Mouse (Mus musculus) liver, embryonic 16.5 days (tissue): Measurements from ENCODE around the gene Aldh3a2. TPM values are rescaled to one million over a fixed set of nuclear protein-coding genes. Genes with fewer than 3 reads are reported as not detected.
"Not testable (repeated sequence)": the region's sequence is repeated elsewhere in the genome, so short reads cannot be mapped to it uniquely, and the experiment has no call there.

Experiments used
- ATAC-seq: fragments of 200-750 bp; cut with Nextera tagmentation; 2 replicates; pipeline ENCODE4 v1.8.0; 2017; ENCODE audit warnings: low read depth, mild to moderate bottlenecking, moderate number of reproducible peaks, moderate library complexity
- H3K27ac ChIP-seq: fragments of 300-500 bp; sonication (generic); 2 replicates; pipeline ENCODE4 v1.5.1; 2014; ENCODE audit warnings: mild to moderate bottlenecking, low read length
- H3K27me3 ChIP-seq: fragments of 300-500 bp; sonication (generic); 2 replicates; pipeline ENCODE4 v1.6.1; 2014; ENCODE audit warnings: low read depth, low read length, mixed read lengths; ENCODE audit not compliant: control insufficient read depth, insufficient read depth
- H3K36me3 ChIP-seq: fragments of 300-500 bp; sonication (generic); 2 replicates; pipeline ENCODE4 v1.6.1; 2014; ENCODE audit warnings: mild to moderate bottlenecking; ENCODE audit not compliant: control insufficient read depth, insufficient read depth
- H3K4me1 ChIP-seq: fragments of 300-500 bp; sonication (generic); 2 replicates; pipeline ENCODE4 v1.6.1; 2014; ENCODE audit warnings: low read depth, low read length, mixed read lengths; ENCODE audit not compliant: control insufficient read depth
- H3K4me2 ChIP-seq: fragments of 300-500 bp; sonication (generic); 2 replicates; pipeline ENCODE4 v1.6.1; 2014; ENCODE audit warnings: low read depth, low read length, mixed read lengths
- H3K4me3 ChIP-seq: fragments of 300-500 bp; sonication (generic); 2 replicates; pipeline ENCODE4 v1.5.1; 2014; ENCODE audit warnings: low read depth, mild to moderate bottlenecking, low read length
- H3K9ac ChIP-seq: fragments of 300-500 bp; sonication (generic); 2 replicates; pipeline ENCODE4 v1.6.1; 2014; ENCODE audit warnings: low read depth, low read length
- H3K9me3 ChIP-seq: fragments of 300-500 bp; sonication (generic); replicated peaks from 2 replicates; pipeline ENCODE4 v1.6.1; 2016; ENCODE audit warnings: low read length; ENCODE audit not compliant: control insufficient read depth
- WGBS: fragments of 180-500 bp; shearing (Covaris S2); extraction: QIAGEN DNeasy Blood & Tissue Kit; methylation state at CpG from one replicate; pipeline ENCODE4 v1.1.7; 2014; ENCODE audit not compliant: insufficient replicate concordance; 5-methylcytosine and 5-hydroxymethylcytosine counted together
- polyA plus RNA-seq: library from polyadenylated mRNA; unstranded; fragments of >200 nt; fragmentation: Nextera tagmentation; extraction: Ambion mirVana; gene quantifications from 2 replicates; pipeline ENCODE4 v1.2.1, GENCODE M21; 2015

Gene Aldh3a2
- polyA plus RNA-seq = 36.5 and 40.9 TPM in 2 replicates

GRCm38 (mm10) chr11:61266551-61267533 is at the start of gene Aldh3a2:
Gene Aldh3a2, minus strand, starts transcription at chr11:61267464.
- H3K36me3 ChIP-seq = peaks cover 8% of the 10 kb centered on the region; the same call in 1 of the 2 replicates
- no peaks in the 10 kb centered on the region for H3K27me3 ChIP-seq
- H3K4me1 ChIP-seq = peaks cover 16% of the 10 kb centered on the region
- peak within 1 kb of the TSS; percentile 95 for H3K27ac ChIP-seq
- under 1% methylated on average over 58 of the region's 58 CpGs for WGBS
- H3K4me3 ChIP-seq = peak within 1 kb of the TSS; percentile 88
- peak within 1 kb of the TSS; percentile 86 for H3K9ac ChIP-seq
- peak; percentile 93 for ATAC-seq
- peak within 1 kb of the TSS; percentile 96 for H3K4me2 ChIP-seq
- H3K9me3 ChIP-seq = no peaks in the 10 kb centered on the region

DNA sequence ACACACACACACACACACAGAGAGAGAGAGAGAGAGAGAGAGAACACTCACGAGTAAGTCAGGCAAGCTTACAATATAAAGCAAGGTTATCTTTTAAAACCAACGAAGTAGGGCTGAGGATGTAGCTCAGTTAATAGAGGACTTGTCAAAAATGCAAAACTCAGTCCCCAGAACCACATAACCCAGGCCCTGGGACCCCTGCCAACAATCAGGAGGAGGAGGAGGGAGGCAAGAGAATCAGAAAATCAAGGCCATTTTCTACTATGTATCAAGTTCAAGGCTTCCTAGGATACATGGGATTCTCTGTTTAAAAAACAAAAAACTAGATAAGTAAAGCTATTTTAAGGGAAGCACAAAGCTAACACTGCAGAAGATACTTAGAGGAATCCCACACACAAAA is 49.6 kb upstream of the Aldh3a2 start:
- H3K27me3 ChIP-seq = no peaks in the 10 kb centered on the region
- no peak overlapping the region for H3K4me3 ChIP-seq
- H3K9ac ChIP-seq = no peak overlapping the region
- no peak for ATAC-seq
- H3K9me3 ChIP-seq = no peaks in the 10 kb centered on the region
- H3K36me3 ChIP-seq = no peaks in the 10 kb centered on the region
- H3K4me1 ChIP-seq = peaks cover 10% of the 10 kb centered on the region
- WGBS = 39% methylated on average over 2 of the region's 2 CpGs
- H3K4me2 ChIP-seq = no peak overlapping the region
- no peak overlapping the region for H3K27ac ChIP-seq

- H3K9ac ChIP-seq = no peak overlapping the region
- H3K27ac ChIP-seq = no peak overlapping the region
- WGBS = 51% methylated on average over 7 of the region's 7 CpGs
- no peak overlapping the region for H3K4me3 ChIP-seq
- no peaks in the 10 kb centered on the region for H3K36me3 ChIP-seq
- no peaks in the 10 kb centered on the region for H3K9me3 ChIP-seq
- no peak overlapping the region for H3K4me2 ChIP-seq
- H3K27me3 ChIP-seq = no peaks in the 10 kb centered on the region
- peaks cover 4% of the 10 kb centered on the region for H3K4me1 ChIP-seq
- ATAC-seq = no peak
These were observed 43.1 kb upstream of the Aldh3a2 start for GRCm38 (mm10) chr11:61310321-61310720.

DNA sequence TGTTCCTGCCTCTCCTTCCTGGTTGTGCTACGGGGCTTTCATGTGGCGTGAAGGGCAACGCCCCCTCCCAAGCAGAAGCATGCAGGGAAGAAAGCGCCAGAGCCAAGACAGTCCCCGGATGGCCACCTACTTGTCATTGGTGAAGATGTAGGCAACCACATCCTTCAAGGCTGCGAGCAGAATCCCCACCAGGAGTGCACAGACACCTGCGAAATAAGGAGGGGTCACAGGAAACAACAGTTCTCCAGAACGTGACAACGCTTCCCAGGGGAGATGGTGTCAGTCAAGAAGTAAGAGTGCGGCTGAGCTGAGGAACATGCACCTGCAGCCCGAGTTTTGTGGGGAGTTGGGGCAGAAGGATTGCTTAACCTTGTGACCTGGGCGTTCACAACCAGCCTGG is 42.6 kb upstream of the Aldh3a2 start:
- H3K27me3 ChIP-seq = no peaks in the 10 kb centered on the region
- no peaks in the 10 kb centered on the region for H3K36me3 ChIP-seq
- H3K4me1 ChIP-seq = peaks cover 4% of the 10 kb centered on the region
- no peak overlapping the region for H3K27ac ChIP-seq
- H3K4me3 ChIP-seq = no peak overlapping the region
- no peak overlapping the region for H3K9ac ChIP-seq
- no peak for ATAC-seq
- no peak overlapping the region for H3K4me2 ChIP-seq
- WGBS = 54% methylated on average over 12 of the region's 12 CpGs
- H3K9me3 ChIP-seq = no peaks in the 10 kb centered on the region

DNA sequence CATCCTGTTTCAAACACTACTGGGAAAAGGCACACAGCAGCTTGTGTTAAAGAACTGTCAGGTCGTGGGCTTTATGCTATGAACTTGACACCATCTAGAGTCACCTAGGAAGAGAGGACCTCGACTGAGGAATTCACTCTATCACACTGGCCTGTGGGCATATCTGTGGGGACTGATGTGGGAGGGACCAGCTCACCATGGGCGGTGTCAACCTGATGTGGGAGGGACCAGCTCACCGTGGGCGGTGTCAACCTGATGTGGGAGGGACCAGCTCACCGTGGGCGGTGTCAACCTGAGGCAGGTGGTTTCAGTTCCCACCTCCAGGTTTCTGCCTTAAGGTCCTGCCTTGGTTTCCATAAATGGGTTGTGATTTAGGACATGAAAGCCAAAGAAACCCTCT is 40.5 kb upstream of the Aldh3a2 start:
- WGBS = 31% methylated on average over 7 of the region's 7 CpGs
- no peak overlapping the region for H3K4me3 ChIP-seq
- peak; percentile 27; the same call in 1 of the 2 replicates for ATAC-seq
- H3K9me3 ChIP-seq = no peaks in the 10 kb centered on the region
- no peaks in the 10 kb centered on the region; the same call in 1 of the 2 replicates for H3K4me1 ChIP-seq
- H3K27me3 ChIP-seq = no peaks in the 10 kb centered on the region
- H3K4me2 ChIP-seq = no peak overlapping the region
- no peak overlapping the region for H3K27ac ChIP-seq
- no peaks in the 10 kb centered on the region for H3K36me3 ChIP-seq
- H3K9ac ChIP-seq = no peak overlapping the region

DNA sequence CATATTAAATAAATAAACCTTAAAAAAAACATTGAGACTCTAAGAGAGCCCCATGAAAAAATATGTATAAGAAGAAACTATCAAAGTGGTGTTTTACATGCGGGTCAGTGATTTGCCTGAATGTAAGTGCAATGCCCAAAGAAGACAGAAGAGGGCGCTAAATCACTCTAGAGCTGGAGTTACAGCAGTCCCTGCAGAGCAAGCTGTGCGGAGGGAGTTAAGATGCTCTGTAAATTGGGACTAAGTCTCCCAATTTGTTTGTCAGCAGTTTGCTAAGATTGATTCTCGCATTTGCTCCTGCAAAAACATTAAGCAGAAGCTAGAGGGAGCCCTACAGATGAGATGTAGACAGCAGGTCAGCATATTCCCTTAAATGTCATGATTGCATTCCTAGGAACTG is 38.1 kb upstream of the Aldh3a2 start:
- Histone ChIP-seq H3K4me3 (no peak overlapping the region), H3K36me3 (no peaks in the 10 kb centered on the region), H3K9me3 (no peaks in the 10 kb centered on the region), H3K4me1 (peaks cover 2% of the 10 kb centered on the region; the same call in 1 of the 2 replicates), H3K4me2 (no peak overlapping the region), H3K27ac (no peak overlapping the region), H3K27me3 (no peaks in the 10 kb centered on the region), H3K9ac (no peak overlapping the region)
- no peak for ATAC-seq
- WGBS = 56% methylated on average over 4 of the region's 4 CpGs

DNA sequence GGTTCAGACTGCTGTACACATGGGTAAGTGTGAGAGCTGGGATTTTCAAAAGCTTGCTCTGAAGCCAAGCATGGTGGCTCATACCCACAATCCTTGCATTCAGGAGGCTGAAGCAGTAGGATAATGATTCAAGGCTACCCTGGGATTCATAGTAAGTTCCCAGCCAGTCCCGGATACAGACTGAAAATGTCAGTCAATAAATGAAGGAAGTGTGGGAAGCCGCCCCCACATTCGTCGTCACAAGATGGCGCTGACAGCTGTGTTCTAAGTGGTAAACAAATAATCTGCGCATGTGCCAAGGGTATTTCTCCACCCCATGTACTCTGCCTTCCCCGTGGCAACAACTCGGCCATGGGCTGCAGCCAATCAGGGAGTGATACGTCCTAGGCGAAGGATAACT is 37.3 kb upstream of the Aldh3a2 start:
- H3K27me3 ChIP-seq, H3K4me2 ChIP-seq, H3K36me3 ChIP-seq, H3K4me3 ChIP-seq, H3K27ac ChIP-seq, H3K9me3 ChIP-seq, H3K4me1 ChIP-seq, ATAC-seq, H3K9ac ChIP-seq: not testable (repeated sequence)
- WGBS = 76% methylated on average over 6 of the region's 10 CpGs

- H3K9ac ChIP-seq = no peak overlapping the region
- no peaks in the 10 kb centered on the region for H3K27me3 ChIP-seq
- H3K36me3 ChIP-seq = no peaks in the 10 kb centered on the region
- WGBS = 42% methylated on average over 13 of the region's 16 CpGs
- H3K4me1 ChIP-seq = peaks cover 2% of the 10 kb centered on the region; the same call in 1 of the 2 replicates
- H3K9me3 ChIP-seq = no peaks in the 10 kb centered on the region
- no peak overlapping the region for H3K4me3 ChIP-seq
- peak overlapping the region; percentile 12 for H3K4me2 ChIP-seq
- H3K27ac ChIP-seq = no peak overlapping the region
- peak; percentile 43; the same call in 1 of the 2 replicates for ATAC-seq
These were observed 33.6 kb upstream of the Aldh3a2 start for GRCm38 (mm10) chr11:61300716-61301392.
